Mouse (Mus musculus) lung, embryonic 15.5 days (tissue): ENCODE measurements at regions not wholly inside any gene's neighbourhood (a gene's known extent, or its start where the extent isn't known, plus 50 kb on each side); places are given as distances from the start of the nearest gene placed in this dataset.
A peak's percentile ranks its signal among the peaks of the same experiment; 100 is the strongest.

Source experiments
- ATAC-seq: fragments of 200-750 bp; cut with Nextera tagmentation; 2 replicates; pipeline ENCODE4 v1.8.0; 2017; ENCODE audit warnings: moderate number of reproducible peaks, borderline replicate concordance; ENCODE audit not compliant: low FRiP score, low TSS enrichment; ENCODE audit errors: extremely low read depth
- H3K27ac ChIP-seq: fragments of 300-500 bp; sonication (generic); 2 replicates; pipeline ENCODE4 v1.5.1; 2015; ENCODE audit warnings: moderate library complexity, mild to moderate bottlenecking, inconsistent platforms
- H3K27me3 ChIP-seq: fragments of 300-500 bp; sonication (generic); 2 replicates; pipeline ENCODE4 v1.6.1; 2015; ENCODE audit warnings: inconsistent platforms
- H3K36me3 ChIP-seq: fragments of 300-500 bp; sonication (generic); 2 replicates; pipeline ENCODE4 v1.6.1; 2015; ENCODE audit warnings: inconsistent platforms
- H3K4me1 ChIP-seq: fragments of 300-500 bp; sonication (generic); 2 replicates; pipeline ENCODE4 v1.6.1; 2015; ENCODE audit warnings: inconsistent platforms
- H3K4me2 ChIP-seq: fragments of 300-500 bp; sonication (generic); 2 replicates; pipeline ENCODE4 v1.6.1; 2015; ENCODE audit warnings: inconsistent platforms, mild to moderate bottlenecking, moderate library complexity
- H3K4me3 ChIP-seq: fragments of 300-500 bp; sonication (generic); 2 replicates; pipeline ENCODE4 v1.5.1; 2015; ENCODE audit warnings: mild to moderate bottlenecking, inconsistent platforms
- H3K9ac ChIP-seq: fragments of 300-500 bp; sonication (generic); 2 replicates; pipeline ENCODE4 v1.6.1; 2015; ENCODE audit warnings: inconsistent platforms
- H3K9me3 ChIP-seq: fragments of 300-500 bp; sonication (generic); 2 replicates; pipeline ENCODE4 v1.6.1; 2016; ENCODE audit warnings: inconsistent platforms
- WGBS: fragments of 180-500 bp; shearing (Covaris S2); methylation state at CpG from one replicate; pipeline ENCODE4 v1.1.7; 2015; 5-methylcytosine and 5-hydroxymethylcytosine counted together

DNA sequence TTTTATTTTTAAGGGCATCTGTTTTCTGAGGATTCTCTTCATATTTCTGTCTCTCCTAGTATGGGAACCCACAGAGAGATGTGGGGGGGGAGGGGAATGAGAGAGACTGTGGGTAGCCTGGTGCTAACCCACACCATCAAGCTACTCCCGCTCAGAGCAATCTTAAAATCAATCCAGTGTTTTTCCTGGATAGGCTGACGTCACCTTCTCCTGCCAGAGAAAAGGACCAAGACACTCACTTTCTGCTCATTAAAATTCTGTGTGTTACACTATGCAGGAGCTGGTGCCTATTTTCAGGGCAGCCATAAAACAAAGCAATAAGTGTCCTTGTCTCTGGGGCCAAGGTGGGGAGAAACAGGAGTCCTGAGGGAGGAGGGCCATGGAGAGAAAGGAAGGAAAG lies 537.3 kb upstream of the Tbl1xr1 start:
- WGBS, result 73% methylated on average over 2 of the region's 2 CpGs
- H3K9ac ChIP-seq, result no peak overlapping the region
- ATAC-seq, result no peak
- H3K4me2 ChIP-seq, result no peak overlapping the region
- H3K36me3 ChIP-seq, result no peaks in the 10 kb centered on the region
- H3K27ac ChIP-seq, result no peak overlapping the region
- H3K9me3 ChIP-seq, result no peaks in the 10 kb centered on the region
- no peak overlapping the region for H3K4me3 ChIP-seq
- no peaks in the 10 kb centered on the region for H3K27me3 ChIP-seq
- no peaks in the 10 kb centered on the region for H3K4me1 ChIP-seq

GRCm38 (mm10) chr3:21544456-21544855 lies 532.0 kb upstream of the Tbl1xr1 start:
- Histone ChIP-seq H3K27me3 (no peaks in the 10 kb centered on the region), H3K27ac (no peak overlapping the region), H3K4me1 (peaks cover 5% of the 10 kb centered on the region; the same call in 1 of the 2 replicates), H3K9ac (no peak overlapping the region), H3K36me3 (no peaks in the 10 kb centered on the region), H3K4me2 (no peak overlapping the region), H3K9me3 (no peaks in the 10 kb centered on the region), H3K4me3 (no peak overlapping the region)
- no peak for ATAC-seq
- 23% methylated on average over 2 of the region's 2 CpGs for WGBS

- ATAC-seq, result no peak
- no peak overlapping the region for H3K4me2 ChIP-seq
- H3K27ac ChIP-seq, result no peak overlapping the region
- no peak overlapping the region for H3K9ac ChIP-seq
- no peaks in the 10 kb centered on the region for H3K9me3 ChIP-seq
- H3K36me3 ChIP-seq, result no peaks in the 10 kb centered on the region
- H3K4me1 ChIP-seq, result peaks cover 5% of the 10 kb centered on the region; the same call in 1 of the 2 replicates
- no peak overlapping the region for H3K4me3 ChIP-seq
- WGBS, result 30% methylated on average over 5 of the region's 5 CpGs
- no peaks in the 10 kb centered on the region for H3K27me3 ChIP-seq
These were observed 531.1 kb upstream of the Tbl1xr1 start for GRCm38 (mm10) chr3:21545156-21545893.

GRCm38 (mm10) chr3:21546411-21546810 lies 530.0 kb upstream of the Tbl1xr1 start:
- WGBS, result 58% methylated on average over 2 of the region's 2 CpGs
- H3K36me3 ChIP-seq, result no peaks in the 10 kb centered on the region
- peaks cover 5% of the 10 kb centered on the region; the same call in 1 of the 2 replicates for H3K4me1 ChIP-seq
- no peaks in the 10 kb centered on the region for H3K9me3 ChIP-seq
- no peaks in the 10 kb centered on the region for H3K27me3 ChIP-seq
- no peak overlapping the region for H3K4me2 ChIP-seq
- H3K4me3 ChIP-seq, result no peak overlapping the region
- no peak overlapping the region for H3K27ac ChIP-seq
- no peak overlapping the region for H3K9ac ChIP-seq
- ATAC-seq, result no peak

DNA sequence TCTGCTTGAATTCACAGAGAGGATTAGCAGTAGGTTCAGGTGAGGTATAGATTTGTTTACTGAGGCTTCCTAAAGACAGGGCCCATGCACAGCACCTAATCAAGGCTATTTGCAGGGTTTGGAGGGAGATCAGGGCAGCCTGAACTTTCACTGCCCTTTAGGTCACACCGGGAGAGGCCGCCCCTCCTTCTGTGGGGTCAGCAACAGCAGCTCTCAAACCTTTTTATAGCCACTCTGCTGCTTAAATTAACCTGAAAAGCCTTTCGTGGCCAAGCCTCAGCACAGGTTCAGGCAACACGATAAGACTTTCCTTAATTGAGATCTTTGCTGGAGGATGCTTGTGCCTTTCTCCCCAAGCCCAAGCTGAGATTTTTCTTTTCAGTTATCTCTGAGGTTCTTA lies 526.8 kb upstream of the Tbl1xr1 start:
- no peak overlapping the region for H3K9ac ChIP-seq
- no peak overlapping the region for H3K4me3 ChIP-seq
- H3K36me3 ChIP-seq, result no peaks in the 10 kb centered on the region
- H3K4me2 ChIP-seq, result no peak overlapping the region
- H3K27ac ChIP-seq, result no peak overlapping the region
- ATAC-seq, result no peak
- H3K4me1 ChIP-seq, result peaks cover 15% of the 10 kb centered on the region; the same call in 1 of the 2 replicates
- H3K9me3 ChIP-seq, result no peaks in the 10 kb centered on the region
- H3K27me3 ChIP-seq, result no peaks in the 10 kb centered on the region
- 33% methylated on average over 4 of the region's 4 CpGs for WGBS

DNA sequence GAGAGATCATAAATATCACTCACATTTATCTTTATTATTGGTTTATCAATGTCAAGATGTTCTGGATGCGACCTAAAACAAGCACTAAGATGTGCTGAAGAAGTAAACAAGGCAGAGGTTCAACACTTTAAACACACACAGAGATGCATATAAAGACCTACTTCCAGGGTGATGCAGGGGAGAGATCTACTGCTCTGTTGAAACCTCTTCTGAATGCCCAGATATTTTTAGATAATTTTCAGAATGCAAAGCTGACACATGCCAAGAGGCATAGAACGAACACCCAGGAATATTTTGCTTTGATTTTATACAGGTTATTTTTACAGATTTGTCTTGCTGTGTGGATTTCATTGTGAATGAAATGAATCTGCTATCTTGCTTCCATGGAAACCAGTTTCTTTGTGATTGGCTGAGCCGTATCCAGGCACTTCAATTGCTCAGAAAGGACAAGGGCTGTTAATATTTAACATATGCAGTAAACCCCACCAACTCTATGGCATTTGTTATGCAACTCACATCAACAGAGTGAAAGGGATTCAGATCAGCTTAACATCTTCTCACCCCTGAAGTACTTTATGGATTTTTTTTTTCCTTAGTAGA lies 523.2 kb upstream of the Tbl1xr1 start:
- ATAC-seq, result peak; percentile 62; the same call in 1 of the 2 replicates
- H3K9me3 ChIP-seq, result no peaks in the 10 kb centered on the region
- 0 out of 2 replicates have a peak, but pooled peaks cover 10% of the 10 kb centered on the region for H3K4me1 ChIP-seq
- 38% methylated on average over 3 of the region's 3 CpGs for WGBS
- H3K9ac ChIP-seq, result no peak overlapping the region
- H3K27me3 ChIP-seq, result no peaks in the 10 kb centered on the region
- H3K4me3 ChIP-seq, result no peak overlapping the region
- H3K36me3 ChIP-seq, result no peaks in the 10 kb centered on the region
- H3K4me2 ChIP-seq, result no peak overlapping the region
- H3K27ac ChIP-seq, result peak overlapping the region; percentile 33; the same call in 1 of the 2 replicates

- no peak for ATAC-seq
- Histone ChIP-seq H3K9ac (no peak overlapping the region), H3K27me3 (no peaks in the 10 kb centered on the region), H3K9me3 (no peaks in the 10 kb centered on the region), H3K4me2 (no peak overlapping the region), H3K36me3 (no peaks in the 10 kb centered on the region), H3K4me3 (no peak overlapping the region), H3K27ac (peak overlapping the region; percentile 27; the same call in 1 of the 2 replicates), H3K4me1 (0 out of 2 replicates have a peak, but pooled peaks cover 10% of the 10 kb centered on the region)
- 56% methylated on average over 1 of the region's 1 CpGs for WGBS
These were observed 522.6 kb upstream of the Tbl1xr1 start for GRCm38 (mm10) chr3:21553859-21554258.

- Histone ChIP-seq H3K4me1 (0 out of 2 replicates have a peak, but pooled peaks cover 6% of the 10 kb centered on the region), H3K27me3 (no peaks in the 10 kb centered on the region), H3K27ac (no peak overlapping the region), H3K4me2 (no peak overlapping the region), H3K4me3 (no peak overlapping the region), H3K36me3 (no peaks in the 10 kb centered on the region), H3K9me3 (no peaks in the 10 kb centered on the region), H3K9ac (no peak overlapping the region)
- no peak for ATAC-seq
- 76% methylated on average over 12 of the region's 12 CpGs for WGBS
These were observed 518.5 kb upstream of the Tbl1xr1 start for GRCm38 (mm10) chr3:21557963-21558441.

DNA sequence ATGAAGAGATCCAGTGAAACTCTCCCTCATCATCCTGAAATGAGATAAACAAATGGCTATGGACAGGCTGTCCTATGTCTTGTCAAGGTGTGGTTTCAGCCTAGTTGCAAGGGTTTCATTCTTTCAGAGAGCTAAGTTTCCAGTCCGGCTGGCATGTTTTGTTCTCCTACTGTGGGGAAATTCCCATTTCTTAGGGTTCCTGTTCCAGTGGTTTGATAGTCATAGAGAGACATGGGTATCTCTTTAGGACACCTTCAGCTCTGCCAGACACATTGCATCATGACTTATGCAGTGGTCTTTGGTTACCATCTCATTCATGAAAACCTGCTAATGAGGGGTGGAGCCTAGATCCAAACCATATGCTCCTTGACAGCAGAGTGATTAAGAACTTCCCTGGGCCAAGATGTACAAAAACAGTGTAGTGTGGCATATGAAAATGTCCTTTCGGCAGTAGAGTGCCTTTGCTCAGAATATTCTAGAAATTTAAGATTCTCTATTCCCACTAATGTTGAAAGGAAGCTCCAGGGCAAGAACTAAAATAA lies 513.6 kb upstream of the Tbl1xr1 start:
- no peaks in the 10 kb centered on the region for H3K36me3 ChIP-seq
- ATAC-seq, result no peak
- H3K9me3 ChIP-seq, result no peaks in the 10 kb centered on the region
- H3K4me2 ChIP-seq, result no peak overlapping the region
- H3K27me3 ChIP-seq, result no peaks in the 10 kb centered on the region
- H3K9ac ChIP-seq, result no peak overlapping the region
- peaks cover 25% of the 10 kb centered on the region for H3K4me1 ChIP-seq
- no peak overlapping the region for H3K4me3 ChIP-seq
- no peak overlapping the region for H3K27ac ChIP-seq
- 77% methylated on average over 2 of the region's 2 CpGs for WGBS

- no peak overlapping the region for H3K9ac ChIP-seq
- H3K9me3 ChIP-seq, result no peaks in the 10 kb centered on the region
- WGBS, result 44% methylated on average over 3 of the region's 3 CpGs
- H3K4me2 ChIP-seq, result no peak overlapping the region
- H3K4me1 ChIP-seq, result peaks cover 25% of the 10 kb centered on the region
- ATAC-seq, result 0 out of 2 replicates have a peak, but pooled peaks have one; percentile 21
- H3K27ac ChIP-seq, result peak overlapping the region; percentile 87; the same call in 1 of the 2 replicates
- H3K36me3 ChIP-seq, result no peaks in the 10 kb centered on the region
- no peak overlapping the region for H3K4me3 ChIP-seq
- no peaks in the 10 kb centered on the region for H3K27me3 ChIP-seq
These were observed 513.0 kb upstream of the Tbl1xr1 start for GRCm38 (mm10) chr3:21563454-21563853.

DNA sequence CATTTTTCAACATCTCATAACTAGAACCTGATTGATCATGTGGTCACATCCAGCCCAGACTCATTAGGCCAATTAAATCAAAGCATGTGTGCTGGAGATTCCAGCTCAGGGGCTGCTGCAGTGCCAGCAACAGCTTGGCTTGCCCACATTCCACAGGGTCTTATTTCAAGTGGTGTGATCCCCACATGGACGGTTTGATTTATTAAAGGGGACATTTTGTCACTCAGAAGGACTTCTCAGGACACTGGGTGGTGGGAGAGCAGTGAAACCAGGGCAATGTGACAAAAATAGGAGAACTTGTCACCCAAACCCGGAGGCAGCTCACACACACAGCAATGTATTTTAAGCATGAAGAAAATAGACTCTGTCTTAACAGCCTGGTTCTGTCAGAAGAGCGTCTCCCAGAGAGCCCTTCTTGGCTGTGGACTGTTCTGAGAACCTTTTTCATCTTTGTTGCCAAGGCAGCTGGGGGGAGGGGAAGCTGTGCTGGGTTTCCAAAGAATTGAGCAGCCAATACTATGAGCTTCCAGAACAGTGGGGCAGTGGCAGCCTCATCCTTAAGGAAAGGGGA lies 512.2 kb upstream of the Tbl1xr1 start:
- peak; percentile 91 for ATAC-seq
- H3K4me2 ChIP-seq, result peak overlapping the region; percentile 14
- H3K9me3 ChIP-seq, result no peaks in the 10 kb centered on the region
- peaks cover 25% of the 10 kb centered on the region for H3K4me1 ChIP-seq
- no peaks in the 10 kb centered on the region for H3K36me3 ChIP-seq
- no peak overlapping the region for H3K4me3 ChIP-seq
- peak overlapping the region; percentile 87 for H3K27ac ChIP-seq
- WGBS, result 8% methylated on average over 3 of the region's 3 CpGs
- H3K9ac ChIP-seq, result no peak overlapping the region
- H3K27me3 ChIP-seq, result no peaks in the 10 kb centered on the region
